Mouse (Mus musculus) forebrain, embryonic 16.5 days (tissue): ENCODE data around the gene Nars2. TPM values are rescaled to one million over a fixed set of nuclear protein-coding genes. Genes with fewer than 3 reads are reported as not detected.

Experiments
- ATAC-seq: fragments of 200-750 bp; cut with Nextera tagmentation; 2 replicates; pipeline ENCODE4 v1.8.0; 2017; ENCODE audit warnings: mild to moderate bottlenecking, moderate library complexity
- H3K27ac ChIP-seq: fragments of 300-500 bp; sonication (generic); 2 replicates; pipeline ENCODE4 v1.5.1; 2014; ENCODE audit warnings: low read length, control low read depth
- H3K27me3 ChIP-seq: fragments of 300-500 bp; sonication (generic); replicated peaks from 2 replicates; pipeline ENCODE4 v1.6.1; 2014; ENCODE audit warnings: low read length; ENCODE audit not compliant: control insufficient read depth, insufficient read depth
- H3K36me3 ChIP-seq: fragments of 300-500 bp; sonication (generic); 2 replicates; pipeline ENCODE4 v1.6.1; 2014; ENCODE audit not compliant: control insufficient read depth, insufficient read depth
- H3K4me1 ChIP-seq: fragments of 300-500 bp; sonication (generic); replicated peaks from 2 replicates; pipeline ENCODE4 v1.6.1; 2014; ENCODE audit warnings: low read length; ENCODE audit not compliant: control insufficient read depth, insufficient read depth
- H3K4me2 ChIP-seq: fragments of 300-500 bp; sonication (generic); 2 replicates; pipeline ENCODE4 v1.6.1; 2014; ENCODE audit warnings: mild to moderate bottlenecking, low read length, control low read depth
- H3K4me3 ChIP-seq: fragments of 300-500 bp; sonication (generic); replicated peaks from 2 replicates; pipeline ENCODE4 v1.5.1; 2014; ENCODE audit warnings: mild to moderate bottlenecking, low read length, control low read depth
- H3K9ac ChIP-seq: fragments of 300-500 bp; sonication (generic); replicated peaks from 2 replicates; pipeline ENCODE4 v1.6.1; 2014; ENCODE audit warnings: low read depth, low read length, control low read depth
- H3K9me3 ChIP-seq: fragments of 300-500 bp; sonication (generic); 2 replicates; pipeline ENCODE4 v1.6.1; 2016; ENCODE audit warnings: low read length; ENCODE audit not compliant: control insufficient read depth
- WGBS: fragments of 180-500 bp; shearing (Covaris S2); extraction: QIAGEN DNeasy Blood & Tissue Kit; methylation state at CpG from one replicate; pipeline ENCODE4 v1.1.7; 2014; 5-methylcytosine and 5-hydroxymethylcytosine counted together
- polyA plus RNA-seq: library from polyadenylated mRNA; unstranded; fragments of >200 nt; fragmentation: Nextera tagmentation; extraction: Ambion mirVana; gene quantifications from 2 replicates; pipeline ENCODE4 v1.2.1, GENCODE M21; 2015

Nars2 gene
- polyA plus RNA-seq, 1 experiment from 2014 or later, result 22.2 TPM

DNA sequence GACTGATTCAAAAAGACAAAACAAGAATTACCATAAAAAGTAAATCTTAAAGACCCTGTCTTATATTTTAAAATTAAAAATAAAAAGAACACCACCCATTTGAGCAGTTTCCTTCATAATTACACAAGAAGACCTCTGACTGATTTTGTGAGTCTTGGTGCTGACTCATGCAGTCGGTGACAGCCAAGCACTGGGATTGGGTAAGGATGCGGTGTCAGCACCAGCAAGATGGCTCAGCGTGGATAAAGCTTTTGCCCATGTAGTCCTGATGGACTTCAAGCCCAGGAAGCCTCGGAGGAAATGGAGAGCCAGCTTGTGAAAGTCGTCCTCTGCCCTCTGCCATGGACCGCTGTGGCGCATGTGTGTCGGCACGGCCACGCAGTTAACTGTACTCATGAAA is 77.8 kb downstream of the Nars2 start:
- H3K9ac ChIP-seq, result no peak overlapping the region
- ATAC-seq, result no peak
- 96% methylated on average over 10 of the region's 10 CpGs for WGBS
- H3K4me1 ChIP-seq, result no peaks in the 10 kb centered on the region
- H3K27ac ChIP-seq, result no peak overlapping the region
- H3K4me3 ChIP-seq, result no peak overlapping the region
- H3K9me3 ChIP-seq, result no peaks in the 10 kb centered on the region
- H3K4me2 ChIP-seq, result no peak overlapping the region
- H3K36me3 ChIP-seq, result no peaks in the 10 kb centered on the region
- H3K27me3 ChIP-seq, result no peaks in the 10 kb centered on the region

DNA sequence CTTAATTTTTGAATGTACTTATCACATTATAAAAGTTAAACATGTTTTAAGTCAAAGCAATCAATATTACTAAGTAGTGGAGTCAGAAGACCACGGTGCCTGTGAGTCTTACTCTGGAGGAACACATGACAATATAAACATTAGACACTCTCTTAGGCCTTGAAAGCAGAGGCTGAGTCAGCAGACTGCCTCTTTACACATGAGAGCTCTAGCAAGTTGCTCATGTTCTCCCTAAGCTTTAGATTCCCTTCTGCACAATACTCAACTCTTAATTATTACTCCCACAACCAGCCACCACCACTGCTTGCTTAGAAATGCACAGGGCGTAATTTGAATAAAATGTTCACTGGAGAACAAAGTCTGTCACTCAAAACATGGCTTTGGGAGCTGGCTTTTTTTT is 81.1 kb downstream of the Nars2 start:
- Histone ChIP-seq H3K36me3 (no peaks in the 10 kb centered on the region), H3K4me1 (no peaks in the 10 kb centered on the region), H3K27me3 (no peaks in the 10 kb centered on the region), H3K4me3 (no peak overlapping the region), H3K9ac (no peak overlapping the region), H3K4me2 (no peak overlapping the region), H3K9me3 (no peaks in the 10 kb centered on the region), H3K27ac (no peak overlapping the region)
- 0 out of 2 replicates have a peak, but pooled peaks have one; percentile 38 for ATAC-seq
- 32% methylated on average over 2 of the region's 2 CpGs for WGBS

DNA sequence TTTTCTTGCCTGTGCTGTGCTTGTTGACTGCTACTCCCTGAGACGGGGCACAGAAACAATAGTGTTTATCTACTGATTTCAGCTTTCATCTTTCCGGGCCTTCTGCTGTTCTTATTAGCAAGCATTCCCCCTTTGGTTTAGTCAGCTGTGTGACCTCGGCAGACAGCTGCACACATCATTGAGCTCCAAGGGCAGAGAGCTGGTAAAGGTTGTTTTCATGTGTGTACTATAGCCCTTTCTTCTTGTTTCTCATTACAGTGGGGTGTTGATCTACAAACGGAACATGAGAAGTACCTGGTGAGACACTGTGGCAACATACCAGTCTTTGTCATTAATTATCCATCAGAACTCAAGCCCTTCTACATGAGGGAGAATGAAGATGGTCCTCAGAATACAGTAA is 88.3 kb downstream of the Nars2 start:
- Histone ChIP-seq H3K27ac (no peak overlapping the region), H3K27me3 (no peaks in the 10 kb centered on the region), H3K4me2 (no peak overlapping the region), H3K9me3 (no peaks in the 10 kb centered on the region), H3K9ac (no peak overlapping the region), H3K4me3 (no peak overlapping the region), H3K4me1 (no peaks in the 10 kb centered on the region), H3K36me3 (peaks cover 2% of the 10 kb centered on the region; the same call in 1 of the 2 replicates)
- ATAC-seq, result no peak
- WGBS, result 71% methylated on average over 4 of the region's 4 CpGs

DNA sequence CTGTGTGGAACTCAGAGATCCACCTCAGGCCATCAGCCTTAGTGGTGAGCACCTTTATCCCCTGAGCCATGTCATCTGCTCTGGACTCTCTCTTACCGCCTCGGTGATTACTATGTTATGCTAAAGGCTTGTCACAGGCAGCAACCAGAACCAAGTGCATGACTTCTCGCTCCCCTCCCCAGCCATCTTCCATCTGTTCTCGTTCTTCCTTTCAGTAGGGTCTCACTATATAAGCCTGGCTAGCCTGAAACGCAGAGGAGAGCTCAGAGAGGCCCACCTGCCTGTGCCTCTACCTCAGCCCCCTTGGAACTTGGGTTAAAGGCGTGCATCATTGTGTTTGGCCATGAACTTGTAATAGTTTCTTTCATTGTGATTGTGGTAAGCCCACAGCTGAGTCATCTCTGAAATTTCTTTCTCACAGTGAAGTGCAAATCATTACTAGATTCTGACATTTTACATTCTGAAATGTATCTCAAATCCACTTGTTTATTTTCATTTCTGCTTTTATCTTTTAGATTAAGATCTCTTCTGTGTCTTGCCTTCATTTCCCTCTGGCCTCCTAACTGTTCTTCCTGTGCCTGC is 90.7 kb downstream of the Nars2 start:
- no peak for ATAC-seq
- WGBS, result 89% methylated on average over 6 of the region's 6 CpGs
- no peaks in the 10 kb centered on the region for H3K27me3 ChIP-seq

DNA sequence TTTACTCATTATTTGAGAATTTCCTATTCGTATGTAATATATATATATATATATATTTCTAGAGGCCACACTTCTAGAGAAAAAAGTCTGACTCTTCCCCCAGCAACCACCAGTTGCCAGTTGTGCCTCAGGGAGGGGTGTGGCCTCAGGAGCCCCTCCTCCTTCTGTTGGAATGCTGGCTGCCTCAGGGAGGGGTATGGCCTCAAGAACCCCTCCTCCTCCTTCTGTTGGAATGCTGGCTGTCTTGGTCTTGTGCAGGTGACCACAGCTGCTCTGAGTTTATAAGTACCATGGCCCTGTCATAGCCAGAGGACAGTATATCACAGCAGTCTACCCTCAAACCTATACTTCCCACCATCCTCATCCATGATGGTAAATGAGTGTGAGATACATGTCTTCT is 91.7 kb downstream of the Nars2 start:
- Histone ChIP-seq H3K27ac (no peak overlapping the region), H3K9ac (no peak overlapping the region), H3K36me3 (peaks cover 2% of the 10 kb centered on the region; the same call in 1 of the 2 replicates), H3K4me2 (no peak overlapping the region), H3K4me1 (no peaks in the 10 kb centered on the region), H3K4me3 (no peak overlapping the region), H3K9me3 (no peaks in the 10 kb centered on the region), H3K27me3 (no peaks in the 10 kb centered on the region)
- WGBS, result 84% methylated on average over 1 of the region's 1 CpGs
- no peak for ATAC-seq

More for the DNA sequence above, 90.7 kb downstream of the Nars2 start:
- H3K4me1 ChIP-seq, result no peaks in the 10 kb centered on the region
- H3K4me3 ChIP-seq, result no peak overlapping the region
- H3K27ac ChIP-seq, result no peak overlapping the region
- peaks cover 2% of the 10 kb centered on the region; the same call in 1 of the 2 replicates for H3K36me3 ChIP-seq
- no peaks in the 10 kb centered on the region for H3K9me3 ChIP-seq
- no peak overlapping the region for H3K4me2 ChIP-seq
- H3K9ac ChIP-seq, result no peak overlapping the region

DNA sequence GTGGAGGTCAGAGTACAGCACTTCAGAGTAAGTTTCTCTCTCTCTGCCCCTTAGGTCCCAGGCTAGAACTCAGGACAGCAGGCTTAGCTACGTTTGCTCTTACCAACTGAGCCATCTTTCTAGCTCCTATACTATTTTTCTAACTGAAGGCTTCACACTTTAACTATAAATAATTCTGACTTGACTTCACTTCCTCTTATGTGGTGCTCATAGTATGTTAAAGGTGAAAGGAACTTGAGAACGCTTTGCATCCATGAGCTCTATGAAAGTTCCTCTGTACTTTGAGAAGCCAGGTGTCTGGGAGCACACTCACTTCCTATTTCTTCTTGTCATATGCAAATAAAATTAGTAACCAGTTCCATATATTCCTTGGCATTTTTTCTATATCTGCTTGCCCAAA is 109.7 kb downstream of the Nars2 start:
- ATAC-seq, result no peak
- no peak overlapping the region for H3K9ac ChIP-seq
- 94% methylated on average over 2 of the region's 2 CpGs for WGBS

DNA sequence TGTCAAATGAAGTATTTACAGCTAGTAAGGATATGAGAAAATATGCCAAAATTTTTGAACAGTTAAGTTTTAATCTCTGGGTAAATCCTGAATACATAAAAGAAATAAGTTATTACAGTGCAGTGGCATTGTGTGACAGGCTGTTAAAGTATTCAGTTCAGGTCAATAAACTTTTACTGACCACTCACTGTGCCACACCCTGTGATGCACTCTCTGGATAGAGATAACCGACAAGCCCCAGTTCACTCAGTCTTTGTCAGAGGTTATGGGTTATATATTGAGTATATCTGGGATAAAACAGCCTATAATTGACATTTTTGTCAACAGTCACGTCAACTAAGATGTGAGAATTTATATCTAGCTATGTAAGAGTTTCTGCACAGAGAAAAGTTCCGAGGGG is 120.2 kb downstream of the Nars2 start:
- Histone ChIP-seq H3K9ac (no peak overlapping the region), H3K27ac (no peak overlapping the region), H3K27me3 (no peaks in the 10 kb centered on the region), H3K4me2 (no peak overlapping the region), H3K4me1 (no peaks in the 10 kb centered on the region), H3K9me3 (no peaks in the 10 kb centered on the region), H3K4me3 (no peak overlapping the region), H3K36me3 (no peaks in the 10 kb centered on the region)
- no peak for ATAC-seq
- WGBS, result 91% methylated on average over 3 of the region's 3 CpGs

More for the DNA sequence above, 109.7 kb downstream of the Nars2 start:
- no peaks in the 10 kb centered on the region; the same call in 1 of the 2 replicates for H3K36me3 ChIP-seq
- H3K27ac ChIP-seq, result no peak overlapping the region
- no peaks in the 10 kb centered on the region for H3K4me1 ChIP-seq
- no peaks in the 10 kb centered on the region for H3K9me3 ChIP-seq
- H3K4me3 ChIP-seq, result no peak overlapping the region
- H3K27me3 ChIP-seq, result no peaks in the 10 kb centered on the region
- no peak overlapping the region for H3K4me2 ChIP-seq

DNA sequence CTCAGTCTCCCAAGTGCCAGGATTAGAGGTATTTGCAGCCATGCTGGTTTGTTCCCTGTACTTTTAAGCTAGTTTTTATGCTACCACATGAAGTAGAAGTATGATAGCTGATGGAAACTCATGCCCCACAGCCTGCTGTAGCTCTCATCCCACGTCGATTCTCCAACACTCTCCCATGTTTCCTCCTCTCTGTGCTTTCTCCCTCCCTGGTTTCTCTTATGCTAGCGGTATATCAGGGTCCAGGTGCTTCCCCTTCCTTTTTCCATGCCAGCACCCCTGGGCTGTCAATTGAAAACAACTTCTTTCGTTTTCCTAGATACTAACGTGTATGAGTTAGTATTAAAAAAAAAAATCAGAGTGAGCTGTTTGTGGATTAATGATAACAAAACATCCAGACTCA is 120.8 kb downstream of the Nars2 start:
- H3K9ac ChIP-seq, result no peak overlapping the region
- no peak overlapping the region for H3K27ac ChIP-seq
- H3K9me3 ChIP-seq, result no peaks in the 10 kb centered on the region
- no peak overlapping the region for H3K4me3 ChIP-seq
- H3K4me2 ChIP-seq, result no peak overlapping the region
- H3K27me3 ChIP-seq, result no peaks in the 10 kb centered on the region
- WGBS, result 80% methylated on average over 5 of the region's 5 CpGs
- H3K36me3 ChIP-seq, result no peaks in the 10 kb centered on the region
- ATAC-seq, result no peak
- no peaks in the 10 kb centered on the region for H3K4me1 ChIP-seq

DNA sequence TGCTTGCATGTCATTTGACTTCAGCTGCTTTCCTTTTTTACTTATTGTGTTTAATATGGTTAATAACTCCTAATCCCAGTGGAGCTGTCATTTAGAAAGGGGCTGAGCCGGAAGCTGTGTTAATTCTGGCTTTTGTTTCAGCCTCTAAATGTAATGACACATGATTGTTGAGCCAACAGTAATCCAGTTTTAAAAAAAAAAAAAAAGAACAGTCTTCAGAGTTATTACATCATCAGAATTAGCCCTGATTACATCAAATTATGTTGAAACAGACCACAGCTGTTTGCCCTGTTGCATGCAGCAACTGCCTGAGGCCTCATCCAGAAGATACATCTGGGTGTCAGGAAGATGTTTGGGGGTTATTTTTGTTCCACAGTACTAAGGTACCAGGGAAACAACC is 123.7 kb downstream of the Nars2 start:
- no peaks in the 10 kb centered on the region for H3K9me3 ChIP-seq
- 0 out of 2 replicates have a peak, but pooled peaks cover 2% of the 10 kb centered on the region for H3K4me1 ChIP-seq
- no peak overlapping the region for H3K4me3 ChIP-seq
- H3K27ac ChIP-seq, result no peak overlapping the region
- 24% methylated on average over 1 of the region's 1 CpGs for WGBS
- no peak overlapping the region for H3K9ac ChIP-seq
- no peak overlapping the region for H3K4me2 ChIP-seq
- H3K27me3 ChIP-seq, result no peaks in the 10 kb centered on the region
- H3K36me3 ChIP-seq, result no peaks in the 10 kb centered on the region
- ATAC-seq, result no peak

DNA sequence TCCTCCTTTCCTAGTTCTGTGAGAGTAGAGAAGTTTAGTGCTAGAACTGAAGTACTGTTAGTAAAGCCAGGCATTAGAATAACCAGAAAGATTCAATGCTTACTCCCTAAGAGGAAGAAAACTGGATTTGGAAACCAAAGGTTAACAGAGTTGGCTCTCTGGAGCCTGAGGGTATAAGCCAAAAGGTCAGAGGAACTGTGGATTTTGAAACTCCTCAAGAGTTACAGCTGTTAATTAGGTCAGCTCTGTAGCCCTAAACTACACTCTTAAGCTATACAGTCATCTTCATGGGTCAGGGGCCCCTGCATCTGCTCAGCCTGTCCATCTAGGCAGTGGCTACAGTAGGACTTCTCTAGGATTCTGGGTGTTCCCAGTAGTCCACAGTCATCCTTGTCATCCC is 125.7 kb downstream of the Nars2 start:
- H3K27me3 ChIP-seq, result no peaks in the 10 kb centered on the region
- H3K4me1 ChIP-seq, result 0 out of 2 replicates have a peak, but pooled peaks cover 5% of the 10 kb centered on the region
- H3K9me3 ChIP-seq, result no peaks in the 10 kb centered on the region
- no peak overlapping the region for H3K9ac ChIP-seq
- no peak overlapping the region for H3K4me2 ChIP-seq
- no peak for ATAC-seq
- no peak overlapping the region for H3K4me3 ChIP-seq
- no peak overlapping the region for H3K27ac ChIP-seq
- H3K36me3 ChIP-seq, result no peaks in the 10 kb centered on the region
